Mouse (Mus musculus): ENCODE measurements at regions not wholly inside any gene's neighbourhood (a gene's known extent, or its start where the extent isn't known, plus 50 kb on each side); places are given as distances from the start of the nearest gene placed in this dataset.
"Not testable (repeated sequence)": the region's sequence is repeated elsewhere in the genome, so short reads cannot be mapped to it uniquely, and the experiment has no call there.

- no peak for DNase-seq (ENCODE audit: low spot score in 2 of 2)
These were observed 58.0 kb upstream of the Dmrta1 start for GRCm38 (mm10) chr4:89621260-89621659.

- no peak for DNase-seq (ENCODE audit: low spot score in 2 of 2)
These were observed 74.5 kb upstream of the Dmrta1 start for GRCm38 (mm10) chr4:89604721-89605120.

GRCm38 (mm10) chr4:89575529-89575928, 103.7 kb upstream of the Dmrta1 start:
- DNase-seq (ENCODE audit: low spot score in 2 of 2) = peak; percentile 22 to 25

- no peak for DNase-seq (ENCODE audit: low spot score in 2 of 2)
These were observed 124.3 kb upstream of the Dmrta1 start for GRCm38 (mm10) chr4:89554711-89555466.

- no peak for DNase-seq (ENCODE audit: low spot score in 2 of 2)
These were observed 126.7 kb upstream of the Dmrta1 start for GRCm38 (mm10) chr4:89552556-89552955.

GRCm38 (mm10) chr4:89550515-89550914, 128.7 kb upstream of the Dmrta1 start:
- DNase-seq (ENCODE audit: low spot score in 2 of 2) = no peak

GRCm38 (mm10) chr4:89532462-89532861, 146.8 kb upstream of the Dmrta1 start:
- DNase-seq (ENCODE audit: low spot score in 2 of 2) = peak; percentile 30 to 56

- DNase-seq (ENCODE audit: low spot score in 2 of 2) = no peak
These were observed 149.0 kb upstream of the Dmrta1 start for GRCm38 (mm10) chr4:89530050-89530911.

GRCm38 (mm10) chr4:89527966-89528365, 151.3 kb upstream of the Dmrta1 start:
- no peak for DNase-seq (ENCODE audit: low spot score in 2 of 2)

- DNase-seq (ENCODE audit: low spot score in 2 of 2) = no peak
These were observed 151.9 kb upstream of the Dmrta1 start for GRCm38 (mm10) chr4:89527326-89527725.

GRCm38 (mm10) chr4:89525525-89525924, 153.7 kb upstream of the Dmrta1 start:
- not testable (repeated sequence) for DNase-seq (ENCODE audit: low spot score in 2 of 2)

- DNase-seq (ENCODE audit: low spot score in 2 of 2) = peak; percentile 50 to 52
These were observed 154.7 kb upstream of the Dmrta1 start for GRCm38 (mm10) chr4:89524260-89525200.

- DNase-seq (ENCODE audit: low spot score in 2 of 2) = no peak
These were observed 155.6 kb upstream of the Dmrta1 start for GRCm38 (mm10) chr4:89523423-89524259.

- DNase-seq (ENCODE audit: low spot score in 2 of 2) = no peak
These were observed 161.2 kb upstream of the Dmrta1 start for GRCm38 (mm10) chr4:89518027-89518426.

GRCm38 (mm10) chr4:89515823-89516411, 163.3 kb upstream of the Dmrta1 start:
- DNase-seq (ENCODE audit: low spot score in 2 of 2) = no peak

- no peak for DNase-seq (ENCODE audit: low spot score in 2 of 2)
These were observed 164.3 kb upstream of the Dmrta1 start for GRCm38 (mm10) chr4:89514981-89515380.

- DNase-seq (ENCODE audit: low spot score in 2 of 2) = no peak
These were observed 168.6 kb upstream of the Dmrta1 start for GRCm38 (mm10) chr4:89510593-89510992.

GRCm38 (mm10) chr4:89509655-89510391, 169.4 kb upstream of the Dmrta1 start:
- no peak for DNase-seq (ENCODE audit: low spot score in 2 of 2)

All from adrenal gland, adult 18-20 months (tissue).